Mouse (Mus musculus) heart, embryonic 14.5 days (tissue): ENCODE results near the gene Zfy1. TPM values are rescaled to one million over a fixed set of nuclear protein-coding genes. Genes with fewer than 3 reads are reported as not detected.
"Not testable (repeated sequence)": the region's sequence is repeated elsewhere in the genome, so short reads cannot be mapped to it uniquely, and the experiment has no call there.

Experiments
- ATAC-seq: fragments of 200-750 bp; cut with Nextera tagmentation; 2 replicates; pipeline ENCODE4 v1.8.0; 2017; ENCODE audit warnings: low read depth, moderate TSS enrichment; ENCODE audit not compliant: insufficient number of reproducible peaks, insufficient read depth, low FRiP score
- H3K27ac ChIP-seq, 2 experiments: fragments of 200-500 bp in 1 of 2; fragments of 300-500 bp in 1 of 2; sonication (generic) in 1 of 2; replicated peaks in 1 of 2; 2 replicates each; pipeline ENCODE4 v1.5.1; 2012 to 2014; ENCODE audit warnings: low read depth in 2 of 2, low read length in 2 of 2, control low read depth in 1 of 2, mild to moderate bottlenecking in 1 of 2, mixed read lengths in 1 of 2; ENCODE audit not compliant: control insufficient read depth in 1 of 2, insufficient read depth in 1 of 2
- H3K27me3 ChIP-seq: fragments of 300-500 bp; sonication (generic); 2 replicates; pipeline ENCODE4 v1.6.1; 2014; ENCODE audit warnings: mild to moderate bottlenecking, low read length, control low read depth; ENCODE audit not compliant: control insufficient read depth, insufficient read depth
- H3K36me3 ChIP-seq: fragments of 300-500 bp; sonication (generic); 2 replicates; pipeline ENCODE4 v1.6.1; 2014; ENCODE audit warnings: mild to moderate bottlenecking, control low read depth, low read length, mixed read lengths; ENCODE audit not compliant: control insufficient read depth, insufficient read depth
- H3K4me1 ChIP-seq, 2 experiments: fragments of 200-500 bp in 1 of 2; fragments of 300-500 bp in 1 of 2; sonication (generic) in 1 of 2; 2 replicates each; pipeline ENCODE4 v1.6.1; 2012 to 2014; ENCODE audit warnings: low read length in 2 of 2, control low read depth in 1 of 2, mixed read lengths in 1 of 2; ENCODE audit not compliant: control insufficient read depth in 2 of 2, insufficient read depth in 2 of 2
- H3K4me2 ChIP-seq: fragments of 300-500 bp; sonication (generic); 2 replicates; pipeline ENCODE4 v1.6.1; 2014; ENCODE audit warnings: mild to moderate bottlenecking, low read length
- H3K4me3 ChIP-seq, 2 experiments: fragments of 200-500 bp in 1 of 2; fragments of 300-500 bp in 1 of 2; sonication (generic) in 1 of 2; 2 replicates each; pipeline ENCODE4 v1.5.1; 2012 to 2014; ENCODE audit warnings: low read length in 2 of 2, mild to moderate bottlenecking in 2 of 2, control low read depth in 1 of 2, low read depth in 1 of 2, moderate library complexity in 1 of 2; ENCODE audit not compliant: control insufficient read depth in 1 of 2, insufficient read depth in 1 of 2
- H3K9ac ChIP-seq: fragments of 300-500 bp; sonication (generic); 2 replicates; pipeline ENCODE4 v1.6.1; 2014; ENCODE audit warnings: mild to moderate bottlenecking, low read length
- H3K9me3 ChIP-seq: fragments of 300-500 bp; sonication (generic); 2 replicates; pipeline ENCODE4 v1.6.1; 2016; ENCODE audit warnings: low read length, control low read depth; ENCODE audit not compliant: control insufficient read depth
- WGBS: fragments of 180-500 bp; shearing (Covaris S2); extraction: QIAGEN DNeasy Blood & Tissue Kit; methylation state at CpG from one replicate; pipeline ENCODE4 v1.1.7; 2014; 5-methylcytosine and 5-hydroxymethylcytosine counted together
- polyA plus RNA-seq: library from polyadenylated mRNA; unstranded; fragments of >200 nt; fragmentation: Nextera tagmentation; extraction: Ambion mirVana; gene quantifications from 2 replicates; pipeline ENCODE4 v1.2.1, GENCODE M21; 2014

Zfy1 gene
- polyA plus RNA-seq, result not detected in 2 replicates

DNA sequence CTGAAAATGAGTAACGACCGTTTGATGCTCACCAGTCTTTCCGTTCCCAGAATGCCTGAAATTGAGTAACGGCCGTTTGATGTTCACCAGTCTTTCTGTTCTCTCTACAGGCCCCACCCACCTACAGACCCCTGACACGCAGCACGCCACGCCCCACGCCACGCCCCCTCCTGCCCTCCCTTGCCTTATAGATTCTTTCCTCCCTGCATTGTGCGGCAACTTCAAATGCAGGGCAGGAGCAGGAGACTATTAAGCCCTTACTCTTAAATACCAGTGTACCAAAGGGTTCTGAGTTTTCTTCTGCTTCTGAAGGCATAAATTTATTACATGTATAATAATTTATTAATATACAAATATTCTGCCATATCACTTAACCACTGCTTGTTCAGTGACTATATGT is at the start of gene Zfy1:
Zfy1 (minus strand) TSS at position 101 of the 400 bp plus-strand sequence.
- ATAC-seq, H3K27ac ChIP-seq, H3K9me3 ChIP-seq, H3K4me1 ChIP-seq, H3K9ac ChIP-seq, H3K4me3 ChIP-seq, H3K27me3 ChIP-seq, H3K36me3 ChIP-seq, H3K4me2 ChIP-seq: not testable (repeated sequence)
- WGBS, result no CpG with 5 or more reads among the region's 11 CpGs

DNA sequence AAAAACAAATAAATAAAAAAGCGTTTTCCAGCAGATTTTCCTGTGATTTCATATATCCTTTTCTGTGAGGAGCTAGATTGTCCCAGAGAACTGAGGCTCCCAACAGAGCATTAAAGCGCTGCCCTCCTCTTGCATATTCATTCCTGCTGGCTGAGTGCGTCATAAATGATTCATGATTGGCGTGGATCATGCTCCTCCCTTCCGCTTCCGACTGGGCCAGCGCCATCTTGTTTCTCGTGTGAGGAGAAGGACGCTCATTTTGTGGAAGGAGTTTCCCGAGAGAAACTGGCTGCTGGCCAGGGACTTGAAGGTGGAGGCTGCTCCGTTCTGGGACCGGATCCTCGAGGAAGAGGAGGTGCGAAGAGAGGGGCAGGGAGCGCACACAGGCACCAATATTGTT is 21.2 kb upstream of the Zfy1 start, which contains the start of gene Uba1y:
Uba1y (plus strand) TSS at position 254 of the 400 bp plus-strand sequence.
- Histone ChIP-seq H3K9ac (no peak within 1 kb of the TSS), H3K27me3 (no peaks in the 10 kb centered on the region), H3K9me3 (no peaks in the 10 kb centered on the region), H3K4me3 (no peak within 1 kb of the TSS), H3K36me3 (no peaks in the 10 kb centered on the region), H3K4me1 (no peaks in the 10 kb centered on the region), H3K4me2 (no peak within 1 kb of the TSS), H3K27ac (no peak within 1 kb of the TSS)
- no peak for ATAC-seq
- 80% methylated on average over 8 of the region's 15 CpGs for WGBS

DNA sequence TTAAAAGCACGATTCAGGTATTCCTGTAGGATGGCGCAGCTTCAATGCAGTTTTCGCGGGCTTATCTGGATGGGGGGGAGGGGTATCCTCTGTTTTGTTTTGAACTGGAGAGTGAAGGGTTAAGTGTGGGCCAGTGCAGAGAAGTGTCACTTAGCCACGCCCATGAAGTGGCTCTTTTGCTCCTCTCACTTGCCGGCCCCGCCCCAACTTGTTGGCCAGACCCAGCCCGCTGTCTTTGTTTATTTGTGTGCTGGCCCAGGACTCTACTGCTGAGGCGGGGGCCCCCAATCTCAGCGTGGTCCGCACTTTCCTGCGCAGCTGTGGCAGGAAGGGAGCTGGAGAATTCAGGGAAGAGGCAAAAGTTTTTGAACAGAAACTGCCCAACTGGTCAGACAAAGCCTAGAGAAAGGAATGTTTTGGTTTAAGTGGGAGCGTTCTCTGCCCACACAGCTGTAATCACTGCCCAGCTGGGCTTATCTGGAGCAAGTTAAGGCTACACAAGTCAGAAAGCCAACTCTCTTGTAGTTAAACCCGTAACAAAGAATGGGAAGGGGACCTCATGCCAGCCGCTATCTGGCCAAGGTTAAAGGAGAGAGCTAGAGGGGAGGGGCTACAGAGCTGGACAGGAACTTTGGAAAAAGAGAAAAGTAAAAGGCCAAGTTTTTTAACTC is 11.9 kb upstream of the Zfy1 start:
- 0 out of 2 replicates have a peak, but pooled peaks have one; percentile 72 for ATAC-seq

More for the DNA sequence above, 11.9 kb upstream of the Zfy1 start:
- no peaks in the 10 kb centered on the region for H3K36me3 ChIP-seq
- peak overlapping the region; percentile 27 to 37 for H3K4me3 ChIP-seq
- H3K9ac ChIP-seq, result no peak overlapping the region; the same call in 1 of the 2 replicates
- H3K27me3 ChIP-seq, result no peaks in the 10 kb centered on the region
- no peaks in the 10 kb centered on the region for H3K4me1 ChIP-seq
- no peaks in the 10 kb centered on the region for H3K9me3 ChIP-seq
- 0% methylated on average over 8 of the region's 15 CpGs for WGBS
- peak overlapping the region; percentile 56 for H3K4me2 ChIP-seq
- peak overlapping the region; percentile 14 to 24; a peak in 1 of 4 replicates for H3K27ac ChIP-seq

Other genes with a start within 250 kb of the Zfy1 start
- not detected in 2 replicates for gene Uba1y, start 21.2 kb upstream of the Zfy1 start, polyA plus RNA-seq
- gene Kdm5d, start 100.4 kb upstream of the Zfy1 start, polyA plus RNA-seq, result 16.4 TPM in 1 of 2 replicates, not detected in the other
- gene Eif2s3y, start 213.1 kb upstream of the Zfy1 start, polyA plus RNA-seq, result 74.2 TPM in 1 of 2 replicates, not detected in the other